Mouse (Mus musculus) urinary bladder, postnatal 25 days (tissue): Measurements from ENCODE around the gene Rara.

Experiments used
- DNase-seq: peaks from one replicate; pipeline ENCODE4 v3.0.0; 2022; ENCODE audit warnings: low spot score

Rara gene

GRCm38 (mm10) chr11:98998776-98999175 is 71.2 kb downstream of the Rara start:
- no peak for DNase-seq

- no peak for DNase-seq
Measured at GRCm38 (mm10) chr11:98999243-98999642, 71.6 kb downstream of the Rara start.

GRCm38 (mm10) chr11:99006788-99007187 is 79.2 kb downstream of the Rara start:
- DNase-seq, result no peak

GRCm38 (mm10) chr11:99010124-99010523 is 82.5 kb downstream of the Rara start:
- DNase-seq, result no peak

- DNase-seq, result no peak
Measured at GRCm38 (mm10) chr11:99010706-99011105, 83.1 kb downstream of the Rara start.

- no peak for DNase-seq
Measured at GRCm38 (mm10) chr11:99013856-99014255, 86.2 kb downstream of the Rara start.

GRCm38 (mm10) chr11:99019844-99020243 is 92.2 kb downstream of the Rara start:
- no peak for DNase-seq

- DNase-seq, result no peak
Measured at GRCm38 (mm10) chr11:99022384-99022933, 94.8 kb downstream of the Rara start.

GRCm38 (mm10) chr11:99023094-99023493 is 95.5 kb downstream of the Rara start:
- no peak for DNase-seq

GRCm38 (mm10) chr11:99023500-99024467 is 96.2 kb downstream of the Rara start, which contains the start of gene Top2a:
Gene Top2a, minus strand, starts transcription at chr11:99024189.
- DNase-seq, result peak; percentile 85
